Mouse (Mus musculus) midbrain, embryonic 15.5 days (tissue): ENCODE results near the gene Nop9. TPM values are rescaled to one million over a fixed set of nuclear protein-coding genes. Genes with fewer than 3 reads are reported as not detected.

Experiments
- ATAC-seq: fragments of 200-750 bp; cut with Nextera tagmentation; replicated peaks from 2 replicates; pipeline ENCODE4 v1.8.0; 2017; ENCODE audit warnings: moderate TSS enrichment
- H3K27ac ChIP-seq: fragments of 300-500 bp; sonication (generic); 2 replicates; pipeline ENCODE4 v1.5.1; 2015; ENCODE audit warnings: mild to moderate bottlenecking, inconsistent platforms
- H3K27me3 ChIP-seq: fragments of 300-500 bp; sonication (generic); replicated peaks from 2 replicates; pipeline ENCODE4 v1.6.1; 2015; ENCODE audit warnings: inconsistent platforms
- H3K36me3 ChIP-seq: fragments of 300-500 bp; sonication (generic); replicated peaks from 2 replicates; pipeline ENCODE4 v1.6.1; 2015; ENCODE audit warnings: inconsistent platforms
- H3K4me1 ChIP-seq: fragments of 300-500 bp; sonication (generic); 2 replicates; pipeline ENCODE4 v1.6.1; 2015; ENCODE audit warnings: inconsistent platforms
- H3K4me2 ChIP-seq: fragments of 300-500 bp; sonication (generic); 2 replicates; pipeline ENCODE4 v1.6.1; 2015; ENCODE audit warnings: inconsistent platforms, mild to moderate bottlenecking, moderate library complexity
- H3K4me3 ChIP-seq: fragments of 300-500 bp; sonication (generic); 2 replicates; pipeline ENCODE4 v1.5.1; 2015; ENCODE audit warnings: mild to moderate bottlenecking, inconsistent platforms
- H3K9ac ChIP-seq: fragments of 300-500 bp; sonication (generic); 2 replicates; pipeline ENCODE4 v1.6.1; 2015; ENCODE audit warnings: mild to moderate bottlenecking, inconsistent platforms
- H3K9me3 ChIP-seq: fragments of 300-500 bp; sonication (generic); 2 replicates; pipeline ENCODE4 v1.6.1; 2016; ENCODE audit warnings: inconsistent platforms
- WGBS: fragments of 180-500 bp; shearing (Covaris S2); methylation state at CpG from one replicate; pipeline ENCODE4 v1.1.7; 2015; ENCODE audit warnings: mixed read lengths; 5-methylcytosine and 5-hydroxymethylcytosine counted together
- polyA plus RNA-seq: library from polyadenylated mRNA; unstranded; fragments of >200 nt; fragmentation: Nextera tagmentation; extraction: Ambion mirVana; gene quantifications from 2 replicates; pipeline ENCODE4 v1.2.1, GENCODE M21; 2015

The Nop9 gene
- polyA plus RNA-seq, 1 experiment from 2014 or later: 31.8 TPM

GRCm38 (mm10) chr14:55781310-55781709 is 35.8 kb downstream of the Nop9 start:
- WGBS: 15% methylated on average over 14 of the region's 14 CpGs

GRCm38 (mm10) chr14:55782361-55782960 is 37.0 kb downstream of the Nop9 start:
- no peaks in the 10 kb centered on the region for H3K9me3 ChIP-seq
- H3K36me3 ChIP-seq: no peaks in the 10 kb centered on the region
- H3K27ac ChIP-seq: no peak overlapping the region
- H3K27me3 ChIP-seq: peaks cover 60% of the 10 kb centered on the region
- peak overlapping the region; percentile 2; the same call in 1 of the 2 replicates for H3K4me2 ChIP-seq
- no peak overlapping the region for H3K4me3 ChIP-seq
- H3K4me1 ChIP-seq: peaks cover 13% of the 10 kb centered on the region
- ATAC-seq: no peak
- 55% methylated on average over 9 of the region's 9 CpGs for WGBS
- no peak overlapping the region for H3K9ac ChIP-seq

More at GRCm38 (mm10) chr14:55781310-55781709, 35.8 kb downstream of the Nop9 start:
- no peaks in the 10 kb centered on the region for H3K9me3 ChIP-seq
- no peak overlapping the region for H3K27ac ChIP-seq
- peak overlapping the region; percentile 39 for H3K4me2 ChIP-seq
- 0 out of 2 replicates have a peak overlapping the region, but pooled peaks have one; percentile 17 for H3K4me3 ChIP-seq
- ATAC-seq: peak; percentile 90
- H3K4me1 ChIP-seq: peaks cover 13% of the 10 kb centered on the region
- H3K36me3 ChIP-seq: no peaks in the 10 kb centered on the region
- H3K9ac ChIP-seq: no peak overlapping the region
- H3K27me3 ChIP-seq: peaks cover 49% of the 10 kb centered on the region

- H3K9me3 ChIP-seq: no peaks in the 10 kb centered on the region
- ATAC-seq: no peak
- H3K9ac ChIP-seq: no peak overlapping the region
- no peaks in the 10 kb centered on the region for H3K36me3 ChIP-seq
- H3K27ac ChIP-seq: no peak overlapping the region
- H3K4me1 ChIP-seq: peaks cover 16% of the 10 kb centered on the region
- H3K27me3 ChIP-seq: peaks cover 69% of the 10 kb centered on the region
- H3K4me3 ChIP-seq: peak overlapping the region; percentile 23
- peak overlapping the region; percentile 41 for H3K4me2 ChIP-seq
- 1% methylated on average over 31 of the region's 31 CpGs for WGBS
Observed at GRCm38 (mm10) chr14:55783171-55783957, 37.9 kb downstream of the Nop9 start.

- H3K4me3 ChIP-seq: peak within 1 kb of the TSS; percentile 23
- WGBS: 5% methylated on average over 13 of the region's 13 CpGs
- peaks cover 16% of the 10 kb centered on the region for H3K4me1 ChIP-seq
- peak within 1 kb of the TSS; percentile 41 for H3K4me2 ChIP-seq
- H3K36me3 ChIP-seq: no peaks in the 10 kb centered on the region
- H3K27me3 ChIP-seq: peaks cover 75% of the 10 kb centered on the region
- H3K9me3 ChIP-seq: no peaks in the 10 kb centered on the region
- no peak within 1 kb of the TSS for H3K27ac ChIP-seq
- no peak within 1 kb of the TSS for H3K9ac ChIP-seq
- no peak for ATAC-seq
Observed at GRCm38 (mm10) chr14:55783958-55784235, 38.4 kb downstream of the Nop9 start, which contains the start of gene Adcy4. Gene Adcy4, minus strand, starts transcription at chr14:55784095.

- Histone ChIP-seq H3K9me3 (no peaks in the 10 kb centered on the region), H3K4me3 (no peak overlapping the region), H3K27me3 (peaks cover 85% of the 10 kb centered on the region), H3K36me3 (no peaks in the 10 kb centered on the region), H3K27ac (no peak overlapping the region), H3K4me1 (peaks cover 16% of the 10 kb centered on the region), H3K9ac (no peak overlapping the region), H3K4me2 (no peak overlapping the region)
- no peak for ATAC-seq
- 21% methylated on average over 6 of the region's 6 CpGs for WGBS
Observed at GRCm38 (mm10) chr14:55785195-55785594, 39.7 kb downstream of the Nop9 start.

- H3K4me2 ChIP-seq: no peak overlapping the region
Observed at GRCm38 (mm10) chr14:55787731-55788130, 42.2 kb downstream of the Nop9 start.

GRCm38 (mm10) chr14:55788256-55789050 is 43.0 kb downstream of the Nop9 start, which contains the start of gene Ripk3:
Gene Ripk3, minus strand, starts transcription at chr14:55788865.
- no peak within 1 kb of the TSS for H3K27ac ChIP-seq
- peak within 1 kb of the TSS; percentile 39 for H3K4me2 ChIP-seq
- no peak for ATAC-seq
- no peak within 1 kb of the TSS for H3K9ac ChIP-seq
- H3K36me3 ChIP-seq: no peaks in the 10 kb centered on the region
- H3K4me1 ChIP-seq: peaks cover 8% of the 10 kb centered on the region
- 5% methylated on average over 40 of the region's 40 CpGs for WGBS
- peaks cover 64% of the 10 kb centered on the region for H3K27me3 ChIP-seq
- H3K9me3 ChIP-seq: no peaks in the 10 kb centered on the region
- no peak within 1 kb of the TSS; the same call in 1 of the 2 replicates for H3K4me3 ChIP-seq

More at GRCm38 (mm10) chr14:55787731-55788130, 42.2 kb downstream of the Nop9 start:
- H3K9ac ChIP-seq: no peak overlapping the region
- H3K4me1 ChIP-seq: peaks cover 11% of the 10 kb centered on the region
- no peak for ATAC-seq
- H3K27me3 ChIP-seq: peaks cover 71% of the 10 kb centered on the region
- no peaks in the 10 kb centered on the region for H3K36me3 ChIP-seq
- WGBS: 33% methylated on average over 11 of the region's 11 CpGs
- H3K4me3 ChIP-seq: no peak overlapping the region
- no peak overlapping the region for H3K27ac ChIP-seq
- no peaks in the 10 kb centered on the region for H3K9me3 ChIP-seq

GRCm38 (mm10) chr14:55793461-55793860 is 48.0 kb downstream of the Nop9 start:
- Histone ChIP-seq H3K4me2 (no peak overlapping the region), H3K27me3 (peaks cover 15% of the 10 kb centered on the region), H3K36me3 (no peaks in the 10 kb centered on the region), H3K4me1 (no peaks in the 10 kb centered on the region), H3K9ac (no peak overlapping the region), H3K4me3 (no peak overlapping the region), H3K9me3 (no peaks in the 10 kb centered on the region), H3K27ac (no peak overlapping the region)
- ATAC-seq: no peak
- 71% methylated on average over 2 of the region's 2 CpGs for WGBS

GRCm38 (mm10) chr14:55793946-55794345 is 48.5 kb downstream of the Nop9 start:
- no peak overlapping the region for H3K9ac ChIP-seq
- H3K4me3 ChIP-seq: no peak overlapping the region
- no peaks in the 10 kb centered on the region for H3K9me3 ChIP-seq
- H3K36me3 ChIP-seq: no peaks in the 10 kb centered on the region
- 68% methylated on average over 2 of the region's 2 CpGs for WGBS
- H3K4me2 ChIP-seq: no peak overlapping the region
- H3K4me1 ChIP-seq: no peaks in the 10 kb centered on the region
- H3K27me3 ChIP-seq: peaks cover 10% of the 10 kb centered on the region
- H3K27ac ChIP-seq: no peak overlapping the region
- ATAC-seq: no peak

- H3K27me3 ChIP-seq: no peaks in the 10 kb centered on the region
- no peaks in the 10 kb centered on the region for H3K36me3 ChIP-seq
- no peak for ATAC-seq
- H3K4me2 ChIP-seq: no peak overlapping the region
- no peaks in the 10 kb centered on the region for H3K9me3 ChIP-seq
- WGBS: 85% methylated on average over 15 of the region's 15 CpGs
- H3K9ac ChIP-seq: no peak overlapping the region
- no peak overlapping the region for H3K4me3 ChIP-seq
- no peaks in the 10 kb centered on the region for H3K4me1 ChIP-seq
- H3K27ac ChIP-seq: no peak overlapping the region
Observed at GRCm38 (mm10) chr14:55795380-55796163, 50.1 kb downstream of the Nop9 start.
